Mouse (Mus musculus): ENCODE measurements at regions not wholly inside any gene's neighbourhood (a gene's known extent, or its start where the extent isn't known, plus 50 kb on each side); places are given as distances from the start of the nearest gene placed in this dataset.

- DNase-seq (ENCODE audit: low spot score): no peak
- H3K4me3 ChIP-seq (ENCODE audit: low read depth, low read length): no peak overlapping the region
- 81% methylated on average over 4 of the region's 4 CpGs for WGBS
- no peaks in the 10 kb centered on the region for H3K27me3 ChIP-seq (ENCODE audit: control insufficient read depth, insufficient read depth, low read length)
- ATAC-seq (replicated peaks; ENCODE audit: insufficient number of reproducible peaks, low FRiP score, low TSS enrichment, low read depth): no peak
- no peak overlapping the region for H3K9ac ChIP-seq (replicated peaks; ENCODE audit: low read length)
- no peaks in the 10 kb centered on the region for H3K4me1 ChIP-seq (ENCODE audit: control insufficient read depth, insufficient read depth, low read length)
- H3K9me3 ChIP-seq (replicated peaks; ENCODE audit: control insufficient read depth, low read length): no peaks in the 10 kb centered on the region
- no peak overlapping the region for H3K27ac ChIP-seq (replicated peaks; ENCODE audit: low read depth, low read length)
- H3K4me2 ChIP-seq (ENCODE audit: low read depth, low read length): no peak overlapping the region
- no peaks in the 10 kb centered on the region for H3K36me3 ChIP-seq (replicated peaks; ENCODE audit: control insufficient read depth, insufficient read depth, low read depth, low read length)
These were observed 233.8 kb upstream of the Prdm1 start for GRCm38 (mm10) chr10:44762068-44762467.

DNA sequence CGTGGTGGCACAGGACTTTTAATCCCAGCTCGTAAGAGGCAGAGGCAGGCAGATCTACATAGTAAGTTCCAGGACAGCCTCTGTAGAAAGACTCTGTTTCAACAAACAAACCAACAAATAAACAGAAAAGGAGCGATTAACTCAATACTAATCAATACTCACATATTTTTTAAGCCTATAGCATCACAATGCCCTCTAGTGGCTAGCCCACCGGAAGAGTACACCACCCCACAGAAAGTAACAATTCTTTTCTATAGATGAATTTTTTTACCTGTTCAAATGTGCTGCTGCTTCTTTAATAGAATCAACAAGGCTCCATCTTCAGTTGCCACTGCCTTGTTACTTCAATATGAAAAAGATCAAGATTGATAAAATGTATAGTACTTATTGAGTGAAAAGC, 233.0 kb upstream of the Prdm1 start:
- Histone ChIP-seq H3K4me3 (ENCODE audit: low read depth, low read length) (no peak overlapping the region), H3K36me3 (replicated peaks; ENCODE audit: control insufficient read depth, insufficient read depth, low read depth, low read length) (no peaks in the 10 kb centered on the region), H3K9ac (replicated peaks; ENCODE audit: low read length) (no peak overlapping the region), H3K27me3 (ENCODE audit: control insufficient read depth, insufficient read depth, low read length) (no peaks in the 10 kb centered on the region), H3K4me2 (ENCODE audit: low read depth, low read length) (no peak overlapping the region), H3K27ac (replicated peaks; ENCODE audit: low read depth, low read length) (no peak overlapping the region), H3K9me3 (replicated peaks; ENCODE audit: control insufficient read depth, low read length) (no peaks in the 10 kb centered on the region), H3K4me1 (ENCODE audit: control insufficient read depth, insufficient read depth, low read length) (no peaks in the 10 kb centered on the region)
- DNase-seq (ENCODE audit: low spot score): no peak
- 76% methylated on average over 4 of the region's 4 CpGs for WGBS
- no peak for ATAC-seq (replicated peaks; ENCODE audit: insufficient number of reproducible peaks, low FRiP score, low TSS enrichment, low read depth)

GRCm38 (mm10) chr10:44755355-44755957, 227.2 kb upstream of the Prdm1 start:
- Histone ChIP-seq H3K4me2 (ENCODE audit: low read depth, low read length) (no peak overlapping the region), H3K9me3 (replicated peaks; ENCODE audit: control insufficient read depth, low read length) (no peaks in the 10 kb centered on the region), H3K27me3 (ENCODE audit: control insufficient read depth, insufficient read depth, low read length) (no peaks in the 10 kb centered on the region), H3K4me3 (ENCODE audit: low read depth, low read length) (no peak overlapping the region), H3K9ac (replicated peaks; ENCODE audit: low read length) (no peak overlapping the region), H3K36me3 (replicated peaks; ENCODE audit: control insufficient read depth, insufficient read depth, low read depth, low read length) (no peaks in the 10 kb centered on the region), H3K27ac (replicated peaks; ENCODE audit: low read depth, low read length) (no peak overlapping the region), H3K4me1 (ENCODE audit: control insufficient read depth, insufficient read depth, low read length) (no peaks in the 10 kb centered on the region)
- ATAC-seq (replicated peaks; ENCODE audit: insufficient number of reproducible peaks, low FRiP score, low TSS enrichment, low read depth): no peak
- WGBS: 74% methylated on average over 6 of the region's 6 CpGs
- DNase-seq (ENCODE audit: low spot score): no peak

DNA sequence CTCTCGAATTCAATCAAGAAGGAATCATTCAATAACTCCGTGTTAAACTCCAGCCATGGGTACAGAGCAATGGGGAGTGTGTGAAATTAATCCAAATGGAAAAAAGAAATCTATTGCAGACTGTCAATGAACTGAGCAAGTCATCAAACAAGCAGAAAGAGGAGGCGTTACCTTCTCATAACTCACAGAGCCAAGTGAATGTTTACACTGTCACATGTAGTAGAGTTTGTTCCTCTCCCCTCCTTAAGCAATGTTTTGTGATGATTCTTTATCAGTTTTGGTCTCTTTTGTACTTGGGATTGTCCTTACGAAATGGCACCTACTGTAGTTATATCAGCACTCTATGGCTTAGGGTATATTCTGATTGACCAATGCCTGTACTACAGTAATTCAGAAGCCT, 226.6 kb upstream of the Prdm1 start:
- DNase-seq (ENCODE audit: low spot score): no peak
- Histone ChIP-seq H3K27ac (replicated peaks; ENCODE audit: low read depth, low read length) (no peak overlapping the region), H3K4me1 (ENCODE audit: control insufficient read depth, insufficient read depth, low read length) (no peaks in the 10 kb centered on the region), H3K9me3 (replicated peaks; ENCODE audit: control insufficient read depth, low read length) (no peaks in the 10 kb centered on the region), H3K36me3 (replicated peaks; ENCODE audit: control insufficient read depth, insufficient read depth, low read depth, low read length) (no peaks in the 10 kb centered on the region), H3K4me3 (ENCODE audit: low read depth, low read length) (no peak overlapping the region), H3K9ac (replicated peaks; ENCODE audit: low read length) (no peak overlapping the region), H3K27me3 (ENCODE audit: control insufficient read depth, insufficient read depth, low read length) (no peaks in the 10 kb centered on the region), H3K4me2 (ENCODE audit: low read depth, low read length) (no peak overlapping the region)
- WGBS: 79% methylated on average over 4 of the region's 4 CpGs
- ATAC-seq (replicated peaks; ENCODE audit: insufficient number of reproducible peaks, low FRiP score, low TSS enrichment, low read depth): no peak

GRCm38 (mm10) chr10:44752719-44753390, 224.6 kb upstream of the Prdm1 start:
- Histone ChIP-seq H3K4me1 (ENCODE audit: control insufficient read depth, insufficient read depth, low read length) (no peaks in the 10 kb centered on the region), H3K9me3 (replicated peaks; ENCODE audit: control insufficient read depth, low read length) (no peaks in the 10 kb centered on the region), H3K27me3 (ENCODE audit: control insufficient read depth, insufficient read depth, low read length) (no peaks in the 10 kb centered on the region), H3K27ac (replicated peaks; ENCODE audit: low read depth, low read length) (no peak overlapping the region), H3K36me3 (replicated peaks; ENCODE audit: control insufficient read depth, insufficient read depth, low read depth, low read length) (no peaks in the 10 kb centered on the region), H3K9ac (replicated peaks; ENCODE audit: low read length) (no peak overlapping the region), H3K4me2 (ENCODE audit: low read depth, low read length) (no peak overlapping the region), H3K4me3 (ENCODE audit: low read depth, low read length) (no peak overlapping the region)
- 37% methylated on average over 8 of the region's 8 CpGs for WGBS
- ATAC-seq (replicated peaks; ENCODE audit: insufficient number of reproducible peaks, low FRiP score, low TSS enrichment, low read depth) (no peak), DNase-seq (ENCODE audit: low spot score) (peak; percentile 41)

- Histone ChIP-seq H3K4me2 (ENCODE audit: low read depth, low read length) (no peak overlapping the region), H3K4me3 (ENCODE audit: low read depth, low read length) (no peak overlapping the region), H3K4me1 (ENCODE audit: control insufficient read depth, insufficient read depth, low read length) (no peaks in the 10 kb centered on the region), H3K9me3 (replicated peaks; ENCODE audit: control insufficient read depth, low read length) (no peaks in the 10 kb centered on the region), H3K9ac (replicated peaks; ENCODE audit: low read length) (no peak overlapping the region), H3K36me3 (replicated peaks; ENCODE audit: control insufficient read depth, insufficient read depth, low read depth, low read length) (no peaks in the 10 kb centered on the region), H3K27me3 (ENCODE audit: control insufficient read depth, insufficient read depth, low read length) (no peaks in the 10 kb centered on the region), H3K27ac (replicated peaks; ENCODE audit: low read depth, low read length) (no peak overlapping the region)
- DNase-seq (ENCODE audit: low spot score) (no peak), ATAC-seq (replicated peaks; ENCODE audit: insufficient number of reproducible peaks, low FRiP score, low TSS enrichment, low read depth) (no peak)
- 64% methylated on average over 6 of the region's 6 CpGs for WGBS
These were observed 222.8 kb upstream of the Prdm1 start for GRCm38 (mm10) chr10:44751061-44751460.

- H3K36me3 ChIP-seq (replicated peaks; ENCODE audit: control insufficient read depth, insufficient read depth, low read depth, low read length): no peaks in the 10 kb centered on the region
- H3K27ac ChIP-seq (replicated peaks; ENCODE audit: low read depth, low read length): no peak overlapping the region
- H3K4me1 ChIP-seq (ENCODE audit: control insufficient read depth, insufficient read depth, low read length): no peaks in the 10 kb centered on the region
- H3K9ac ChIP-seq (replicated peaks; ENCODE audit: low read length): no peak overlapping the region
- DNase-seq (ENCODE audit: low spot score) (no peak), ATAC-seq (replicated peaks; ENCODE audit: insufficient number of reproducible peaks, low FRiP score, low TSS enrichment, low read depth) (no peak)
- 82% methylated on average over 4 of the region's 4 CpGs for WGBS
- no peaks in the 10 kb centered on the region for H3K9me3 ChIP-seq (replicated peaks; ENCODE audit: control insufficient read depth, low read length)
- H3K4me2 ChIP-seq (ENCODE audit: low read depth, low read length): no peak overlapping the region
- no peak overlapping the region for H3K4me3 ChIP-seq (ENCODE audit: low read depth, low read length)
- no peaks in the 10 kb centered on the region for H3K27me3 ChIP-seq (ENCODE audit: control insufficient read depth, insufficient read depth, low read length)
These were observed 220.9 kb upstream of the Prdm1 start for GRCm38 (mm10) chr10:44749206-44749605.

DNA sequence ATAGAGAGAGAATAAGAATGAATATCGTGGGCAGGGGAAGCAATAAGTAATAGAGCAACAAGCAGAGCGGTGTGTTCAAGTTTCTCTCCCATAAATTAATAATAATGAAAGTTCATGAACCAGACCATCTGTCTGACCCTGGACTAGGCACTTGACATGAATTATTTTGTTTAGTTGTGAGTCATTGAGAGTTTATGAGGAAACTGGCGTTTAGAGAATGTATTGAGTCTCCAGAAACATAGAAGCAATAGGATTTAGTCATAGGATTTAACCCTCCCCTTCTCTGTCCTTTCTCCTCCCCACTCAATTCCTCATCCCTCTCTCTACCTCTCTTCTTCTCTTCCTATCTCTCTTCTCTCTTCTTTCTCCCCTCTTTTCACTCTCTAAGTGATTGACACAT, 219.1 kb upstream of the Prdm1 start:
- H3K9ac ChIP-seq (replicated peaks; ENCODE audit: low read length): no peak overlapping the region
- ATAC-seq (replicated peaks; ENCODE audit: insufficient number of reproducible peaks, low FRiP score, low TSS enrichment, low read depth): no peak
- 69% methylated on average over 3 of the region's 3 CpGs for WGBS

More for the DNA sequence above, 219.1 kb upstream of the Prdm1 start:
- Histone ChIP-seq H3K9me3 (replicated peaks; ENCODE audit: control insufficient read depth, low read length) (no peaks in the 10 kb centered on the region), H3K27me3 (ENCODE audit: control insufficient read depth, insufficient read depth, low read length) (no peaks in the 10 kb centered on the region), H3K4me3 (ENCODE audit: low read depth, low read length) (no peak overlapping the region), H3K4me2 (ENCODE audit: low read depth, low read length) (no peak overlapping the region), H3K4me1 (ENCODE audit: control insufficient read depth, insufficient read depth, low read length) (no peaks in the 10 kb centered on the region), H3K27ac (replicated peaks; ENCODE audit: low read depth, low read length) (no peak overlapping the region), H3K36me3 (replicated peaks; ENCODE audit: control insufficient read depth, insufficient read depth, low read depth, low read length) (no peaks in the 10 kb centered on the region)
- no peak for DNase-seq (ENCODE audit: low spot score)
